Mouse (Mus musculus): ENCODE measurements around the gene Plp2.

GRCm38 (mm10) chrX:7672739-7673138 lies 1.5 kb upstream of the Plp2 start:
- no peak for TF ChIP-seq CTCF (IDR thresholded peaks at IDR 0.05; ENCODE audit: low read depth, low read length)
- no peak for TF ChIP-seq POLR2A (IDR thresholded peaks at IDR 0.05; ENCODE audit: borderline replicate concordance, low read depth, low read length)
